Comparison of ENCODE assay signal across 8 mouse cellular contexts in genomic region chr2:37735807-37736188, GRCm38 (mm10). TPM values are rescaled to one million over a fixed set of nuclear protein-coding genes. Genes with fewer than 3 reads are reported as not detected.
DNase-seq lines count a peak whose midpoint lies in the region; ATAC-seq and TF ChIP-seq lines count a peak whose summit lies in the region.
"Had no signal": no experiment of that assay in that cellular context is flagged by ENCODE, and none has a peak within 500 bp of the region (broad histone marks: within the 10 kb centered on the region; RNA-seq: fewer than 3 reads in every experiment).

No protein-coding gene starts in this region.

- H3K27ac ChIP-seq in lung, embryonic 16.5 days (ENCODE audit: low read length) = no peak overlapping the region
- H3K27ac ChIP-seq in liver, embryonic 14.5 days = no peak overlapping the region
- no peak overlapping the region for H3K27ac ChIP-seq in stomach, embryonic 16.5 days (ENCODE audit: low read length)

- H3K27me3 ChIP-seq in lung, embryonic 16.5 days (ENCODE audit: control insufficient read depth, insufficient read depth, low read depth, low read length) = no peaks in the 10 kb centered on the region
- no peaks in the 10 kb centered on the region for H3K27me3 ChIP-seq in liver, embryonic 14.5 days (ENCODE audit: control insufficient read depth, insufficient read depth, low read length)
- no peaks in the 10 kb centered on the region for H3K27me3 ChIP-seq in stomach, embryonic 16.5 days (ENCODE audit: control insufficient read depth, insufficient read depth, low read length)

- H3K9ac ChIP-seq in lung, embryonic 16.5 days (ENCODE audit: low read length) = peak overlapping the region; percentile 45
- no peak overlapping the region for H3K9ac ChIP-seq in liver, embryonic 14.5 days (replicated peaks)
- H3K9ac ChIP-seq in stomach, embryonic 16.5 days (ENCODE audit: low read length) = no peak overlapping the region

- WGBS in lung, embryonic 16.5 days = 12% methylated on average over 1 of the region's 1 CpGs
- WGBS in liver, embryonic 14.5 days (ENCODE audit: insufficient replicate concordance) = 10% methylated on average over 1 of the region's 1 CpGs
- 61% methylated on average over 1 of the region's 1 CpGs for WGBS in stomach, embryonic 16.5 days

- peak overlapping the region; percentile 29 for H3K4me3 ChIP-seq in lung, embryonic 16.5 days (ENCODE audit: low read length)
- no peak overlapping the region for H3K4me3 ChIP-seq in liver, embryonic 14.5 days (ENCODE audit: insufficient read depth in 1 of 2, low read depth in 2 of 2, low read length in 2 of 2)
- 0 out of 2 replicates have a peak overlapping the region, but pooled peaks have one; percentile 4 for H3K4me3 ChIP-seq in stomach, embryonic 16.5 days (replicated peaks; ENCODE audit: low read length)

- ATAC-seq in lung, embryonic 16.5 days (ENCODE audit: low read depth) = no peak
- ATAC-seq in granulocyte monocyte progenitor cell, adult 5-6 weeks (replicated peaks; ENCODE audit: poor library complexity, severe bottlenecking) = peak; percentile 80
- no peak for ATAC-seq in liver, embryonic 14.5 days (ENCODE audit: insufficient read depth)
- no peak for ATAC-seq in stomach, embryonic 16.5 days (ENCODE audit: insufficient read depth, low FRiP score)
- ATAC-seq: Patski had no signal

- peak overlapping the region; percentile 51 for H3K4me2 ChIP-seq in lung, embryonic 16.5 days (ENCODE audit: low read depth, low read length)
- H3K4me2 ChIP-seq in liver, embryonic 14.5 days (ENCODE audit: low read depth) = peak overlapping the region; percentile 1
- peak overlapping the region; percentile 47 for H3K4me2 ChIP-seq in stomach, embryonic 16.5 days (ENCODE audit: low read depth, low read length)

- H3K36me3 ChIP-seq in lung, embryonic 16.5 days (ENCODE audit: control insufficient read depth, insufficient read depth, low read length) = no peaks in the 10 kb centered on the region
- H3K36me3 ChIP-seq in liver, embryonic 14.5 days (replicated peaks; ENCODE audit: control insufficient read depth, insufficient read depth, low read depth) = no peaks in the 10 kb centered on the region
- H3K36me3 ChIP-seq in stomach, embryonic 16.5 days (ENCODE audit: control insufficient read depth, insufficient read depth, low read length) = no peaks in the 10 kb centered on the region

- peaks cover 9% of the 10 kb centered on the region for H3K4me1 ChIP-seq in lung, embryonic 16.5 days (replicated peaks; ENCODE audit: control insufficient read depth, insufficient read depth, low read length)
- peaks cover 0 to 9% of the 10 kb centered on the region in 2 experiments; a peak in 2 of 4 replicates for H3K4me1 ChIP-seq in liver, embryonic 14.5 days (replicated peaks; ENCODE audit: control insufficient read depth in 2 of 2, insufficient read depth in 2 of 2, low read length in 1 of 2)
- H3K4me1 ChIP-seq in stomach, embryonic 16.5 days (ENCODE audit: control insufficient read depth, insufficient read depth, low read length) = peaks cover 3% of the 10 kb centered on the region; the same call in 1 of the 2 replicates

- no peak for DNase-seq in lung, postnatal 10 days
- DNase-seq in liver, embryonic 14.5 days (ENCODE audit: low read depth in 3 of 3, low spot score in 3 of 3) = no peak
- DNase-seq in embryo, embryonic 11 days = no peak
- no peak for DNase-seq in left cerebral cortex, adult 9 months (ENCODE audit: low spot score in 2 of 2)

- H3K9me3 ChIP-seq in lung, embryonic 16.5 days (ENCODE audit: control insufficient read depth, low read length) = no peaks in the 10 kb centered on the region
- H3K9me3 ChIP-seq in liver, embryonic 14.5 days (ENCODE audit: control insufficient read depth, low read length) = no peaks in the 10 kb centered on the region
- H3K9me3 ChIP-seq in stomach, embryonic 16.5 days (replicated peaks; ENCODE audit: control insufficient read depth, low read length) = no peaks in the 10 kb centered on the region

- no peak for TF ChIP-seq CTCF in liver, embryonic 14.5 days (IDR thresholded peaks at IDR 0.05; ENCODE audit: low read depth)

- no peak for TF ChIP-seq EP300 in liver, embryonic 14.5 days (IDR thresholded peaks at IDR 0.05; ENCODE audit: low read depth)

RNA-seq across cellular contexts. Expression of gene Strbp, which starts 32.1 kb away (rescaled TPM):
- 31.1 and 33.4 TPM in 2 replicates for polyA plus RNA-seq in lung, embryonic 16.5 days (2015; fragmentation: Nextera tagmentation; extraction: Ambion mirVana)
- 33.8 and 45.5 TPM in 2 replicates for total RNA-seq in granulocyte monocyte progenitor cell, adult 5-6 weeks (2014; fragmentation: Nextera tagmentation)
- total RNA-seq in granulocyte monocyte progenitor cell, adult 5-6 weeks (2017) = 63.0 and 67.5 TPM in 2 replicates
- polyA plus RNA-seq in liver, embryonic 14.5 days (2012; rRNA removed) = 3.1 and 8.3 TPM in 2 replicates
- 16.4 and 18.7 TPM in 2 replicates for polyA plus RNA-seq in liver, embryonic 14.5 days (2014; fragmentation: Nextera tagmentation; extraction: Ambion mirVana)
- polyA plus RNA-seq in stomach, embryonic 16.5 days (2015; fragmentation: Nextera tagmentation; extraction: Ambion mirVana) = 24.6 and 27.3 TPM in 2 replicates

RNA-seq across cellular contexts. Expression of gene Crb2, which starts 40.3 kb away (rescaled TPM):
- polyA plus RNA-seq in lung, embryonic 16.5 days (2015; fragmentation: Nextera tagmentation; extraction: Ambion mirVana) = 0.77 and 0.88 TPM in 2 replicates
- not detected in 2 replicates for total RNA-seq in granulocyte monocyte progenitor cell, adult 5-6 weeks (2014; fragmentation: Nextera tagmentation)
- not detected in 2 replicates for total RNA-seq in granulocyte monocyte progenitor cell, adult 5-6 weeks (2017)
- polyA plus RNA-seq in liver, embryonic 14.5 days (2012; rRNA removed) = 0.17 and 0.19 TPM in 2 replicates
- polyA plus RNA-seq in liver, embryonic 14.5 days (2014; fragmentation: Nextera tagmentation; extraction: Ambion mirVana) = 0.10 and 0.14 TPM in 2 replicates
- 0.94 and 1.7 TPM in 2 replicates for polyA plus RNA-seq in stomach, embryonic 16.5 days (2015; fragmentation: Nextera tagmentation; extraction: Ambion mirVana)

Comparison
In these comparisons a context has a peak if more than half of its experiments do, and no peak if none do; other contexts are left out.
1. H3K4me2 ChIP-seq: peak in every context shown above with its lines; median percentile 51 in lung, embryonic 16.5 days; 47 in stomach, embryonic 16.5 days; 1 in liver, embryonic 14.5 days.
2. H3K4me3 ChIP-seq: peak in lung, embryonic 16.5 days (single experiment) and stomach, embryonic 16.5 days (single experiment); none in liver, embryonic 14.5 days (0 of 2).